Mouse (Mus musculus) liver, embryonic 11.5 days (tissue): ENCODE data around the gene Rabl2. TPM values are rescaled to one million over a fixed set of nuclear protein-coding genes. Genes with fewer than 3 reads are reported as not detected.
A peak's percentile ranks its signal among the peaks of the same experiment; 100 is the strongest.

ENCODE experiments used
- ATAC-seq: fragments of 200-750 bp; cut with Nextera tagmentation; replicated peaks from 2 replicates; pipeline ENCODE4 v1.8.0; 2017; ENCODE audit warnings: moderate number of reproducible peaks, mild to moderate bottlenecking, moderate TSS enrichment, moderate library complexity; ENCODE audit not compliant: low FRiP score
- DNase-seq: peaks from one replicate; pipeline ENCODE4 v3.0.0-alpha.2; 2017; ENCODE audit warnings: low spot score
- H3K27ac ChIP-seq: fragments of 300-500 bp; sonication (generic); 2 replicates; pipeline ENCODE4 v1.5.1; 2014; ENCODE audit warnings: mild to moderate bottlenecking, low read depth, low read length, control low read depth
- H3K27me3 ChIP-seq: fragments of 300-500 bp; sonication (generic); replicated peaks from 2 replicates; pipeline ENCODE4 v1.6.1; 2014; ENCODE audit warnings: low read length, mixed read lengths; ENCODE audit not compliant: control insufficient read depth, insufficient read depth
- H3K36me3 ChIP-seq: fragments of 300-500 bp; sonication (generic); 2 replicates; pipeline ENCODE4 v1.6.1; 2014; ENCODE audit warnings: mild to moderate bottlenecking, low read length, moderate library complexity, mixed read lengths; ENCODE audit not compliant: control insufficient read depth, insufficient read depth
- H3K4me1 ChIP-seq: fragments of 300-500 bp; sonication (generic); replicated peaks from 2 replicates; pipeline ENCODE4 v1.6.1; 2014; ENCODE audit warnings: low read length, mixed read lengths; ENCODE audit not compliant: control insufficient read depth, insufficient read depth
- H3K4me2 ChIP-seq: fragments of 300-500 bp; sonication (generic); 2 replicates; pipeline ENCODE4 v1.6.1; 2014; ENCODE audit warnings: mild to moderate bottlenecking, control low read depth, moderate library complexity
- H3K4me3 ChIP-seq: fragments of 300-500 bp; sonication (generic); 2 replicates; pipeline ENCODE4 v1.5.1; 2014; ENCODE audit warnings: low read depth, low read length, control low read depth
- H3K9ac ChIP-seq: fragments of 300-500 bp; sonication (generic); 2 replicates; pipeline ENCODE4 v1.6.1; 2014; ENCODE audit warnings: low read depth, low read length, control low read depth
- H3K9me3 ChIP-seq: fragments of 300-500 bp; sonication (generic); 2 replicates; pipeline ENCODE4 v1.6.1; 2016; ENCODE audit warnings: low read length, inconsistent platforms, mixed read lengths; ENCODE audit not compliant: control insufficient read depth
- WGBS: fragments of 180-500 bp; shearing (Covaris S2); extraction: QIAGEN DNeasy Blood & Tissue Kit; methylation state at CpG from one replicate; pipeline ENCODE4 v1.1.7; 2014; 5-methylcytosine and 5-hydroxymethylcytosine counted together
- polyA plus RNA-seq: library from polyadenylated mRNA; unstranded; fragments of >200 nt; fragmentation: Nextera tagmentation; extraction: Ambion mirVana; gene quantifications from 2 replicates; pipeline ENCODE4 v1.2.1, GENCODE M21; 2014

Gene Rabl2
- polyA plus RNA-seq, 1 experiment from 2014 or later = 24.8 TPM

DNA sequence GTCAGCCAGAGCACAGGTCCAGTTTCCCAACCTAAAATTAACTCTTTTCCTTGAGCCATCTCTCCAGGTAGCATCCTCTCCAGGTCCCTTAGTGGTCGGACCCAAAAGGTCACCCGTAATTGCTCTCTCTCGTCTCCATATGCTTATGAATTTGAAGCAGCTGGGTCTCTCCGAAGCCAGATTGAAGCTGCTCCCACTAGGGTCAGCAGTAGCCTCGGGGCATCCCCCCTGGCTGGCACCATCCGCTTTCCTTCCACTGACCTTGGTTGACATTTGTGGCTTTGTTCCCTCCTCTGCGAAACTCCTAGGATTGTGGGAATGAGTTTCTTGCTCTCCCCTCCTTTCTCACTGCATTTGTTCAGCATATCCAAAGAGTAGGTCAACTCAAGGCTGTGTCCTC, 47.6 kb downstream of the Rabl2 start:
- H3K27ac ChIP-seq = no peak overlapping the region
- no peak overlapping the region for H3K4me3 ChIP-seq
- no peak for ATAC-seq
- no peak overlapping the region for H3K4me2 ChIP-seq
- H3K36me3 ChIP-seq = peaks cover 4% of the 10 kb centered on the region; the same call in 1 of the 2 replicates
- DNase-seq = no peak
- 90% methylated on average over 7 of the region's 7 CpGs for WGBS
- H3K9ac ChIP-seq = no peak overlapping the region
- peaks cover 9% of the 10 kb centered on the region; the same call in 1 of the 2 replicates for H3K27me3 ChIP-seq
- no peaks in the 10 kb centered on the region for H3K9me3 ChIP-seq
- no peaks in the 10 kb centered on the region; the same call in 1 of the 2 replicates for H3K4me1 ChIP-seq

DNA sequence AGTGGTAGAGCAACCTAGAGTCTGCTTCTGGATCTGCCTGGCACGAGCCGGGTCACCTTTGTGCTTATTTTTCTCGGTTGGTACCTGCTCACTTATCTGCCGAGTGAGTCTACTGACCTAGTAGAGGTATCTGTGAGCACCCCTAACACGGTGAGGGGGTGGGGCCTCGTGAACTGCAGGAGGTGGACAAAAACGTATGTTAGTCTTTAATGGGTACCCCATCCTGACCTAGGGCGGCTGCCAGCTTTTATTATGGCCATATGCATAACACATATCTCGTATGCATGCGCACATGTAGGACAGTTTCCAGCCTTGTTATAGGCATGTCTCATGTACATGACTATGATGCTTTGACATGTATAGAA, 57.9 kb downstream of the Rabl2 start:
- no peak overlapping the region for H3K9ac ChIP-seq
- no peak overlapping the region for H3K27ac ChIP-seq
- no peak overlapping the region for H3K4me3 ChIP-seq
- no peaks in the 10 kb centered on the region for H3K36me3 ChIP-seq
- no peak for ATAC-seq
- no peak overlapping the region for H3K4me2 ChIP-seq
- H3K4me1 ChIP-seq = no peaks in the 10 kb centered on the region
- 85% methylated on average over 10 of the region's 10 CpGs for WGBS
- no peaks in the 10 kb centered on the region for H3K27me3 ChIP-seq
- no peaks in the 10 kb centered on the region for H3K9me3 ChIP-seq
- DNase-seq = no peak

DNA sequence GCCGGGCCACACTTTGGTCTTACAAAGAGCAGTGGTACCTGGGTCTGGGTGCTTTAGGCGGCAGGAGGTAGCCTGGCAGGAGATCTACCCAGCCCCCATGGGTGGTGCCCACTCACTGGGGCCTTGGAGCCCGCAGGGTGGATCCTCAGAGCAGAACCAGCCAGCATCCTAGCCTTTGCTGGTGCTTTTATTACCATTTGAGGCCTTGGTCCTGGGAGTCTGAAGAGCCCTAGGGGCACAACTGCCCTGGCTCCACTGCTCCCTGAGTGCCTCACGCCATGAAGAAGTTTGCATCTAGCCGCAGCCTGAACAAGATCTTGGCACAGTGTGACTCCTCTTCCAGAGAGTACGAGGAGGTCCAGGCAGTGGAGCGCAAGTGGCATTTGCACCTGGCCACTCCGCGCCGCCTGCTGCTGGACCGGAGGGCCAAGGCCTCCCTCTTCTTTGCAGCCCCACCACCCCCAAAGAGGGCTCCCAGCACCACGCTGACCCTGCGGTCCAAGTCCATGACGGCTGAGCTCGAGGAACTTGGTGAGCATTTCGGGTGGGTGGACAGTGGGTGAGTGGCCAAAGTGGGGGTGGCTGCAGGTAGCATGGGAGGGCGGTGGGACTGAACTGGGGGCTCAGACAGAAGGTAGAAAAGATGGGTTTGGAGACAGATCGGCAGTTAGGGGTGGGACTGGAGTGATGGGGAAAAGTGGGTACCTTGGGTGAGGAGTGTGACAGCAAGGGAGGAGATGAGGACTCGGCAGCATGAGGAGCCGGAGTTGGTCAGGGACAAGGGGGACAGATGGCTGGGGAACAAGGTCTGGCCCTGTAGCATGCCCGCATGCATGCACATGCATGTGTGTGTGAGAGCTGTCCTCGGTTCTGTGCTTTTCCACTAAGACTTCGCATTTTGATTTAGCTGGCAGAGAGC, 58.5 kb downstream of the Rabl2 start:
- no peaks in the 10 kb centered on the region for H3K36me3 ChIP-seq
- no peak for DNase-seq
- no peak overlapping the region for H3K4me3 ChIP-seq
- no peak overlapping the region for H3K27ac ChIP-seq
- no peaks in the 10 kb centered on the region for H3K4me1 ChIP-seq
- no peak overlapping the region for H3K9ac ChIP-seq
- 88% methylated on average over 23 of the region's 23 CpGs for WGBS
- no peaks in the 10 kb centered on the region for H3K27me3 ChIP-seq
- ATAC-seq = no peak; the same call in 1 of the 2 replicates
- 0 out of 2 replicates have a peak overlapping the region, but pooled peaks have one; percentile 7 for H3K4me2 ChIP-seq
- H3K9me3 ChIP-seq = no peaks in the 10 kb centered on the region

Other genes starting within 250 kb of the Rabl2 start
- 44.1 and 46.0 TPM in 2 replicates for gene Lmf2, start 236.3 kb downstream of the Rabl2 start, polyA plus RNA-seq
- 163 TPM in 2 replicates for gene Ncaph2, start 236.2 kb downstream of the Rabl2 start, polyA plus RNA-seq
- gene Sco2, start 218.1 kb downstream of the Rabl2 start, polyA plus RNA-seq = 8.1 and 9.7 TPM in 2 replicates
- gene Tymp, start 214.9 kb downstream of the Rabl2 start, polyA plus RNA-seq = 1.5 and 1.8 TPM in 2 replicates
- gene Odf3b, start 212.6 kb downstream of the Rabl2 start, polyA plus RNA-seq = 0.43 and 0.71 TPM in 2 replicates
- not detected in 2 replicates for gene Klhdc7b, start 207.0 kb downstream of the Rabl2 start, polyA plus RNA-seq
- gene Syce3, start 181.4 kb downstream of the Rabl2 start, polyA plus RNA-seq = not detected in 2 replicates
- gene Cpt1b, start 166.1 kb downstream of the Rabl2 start, polyA plus RNA-seq = 3.5 and 3.9 TPM in 2 replicates
- 2.0 and 2.8 TPM in 2 replicates for gene C730034F03Rik, start 162.3 kb downstream of the Rabl2 start, polyA plus RNA-seq
- gene Gm44502, start 162.2 kb downstream of the Rabl2 start, polyA plus RNA-seq = not detected in 2 replicates
- gene Chkb, start 162.0 kb downstream of the Rabl2 start, polyA plus RNA-seq = 43.5 and 47.5 TPM in 2 replicates
- gene Mapk8ip2, start 138.0 kb downstream of the Rabl2 start, polyA plus RNA-seq = 0.26 and 0.36 TPM in 2 replicates
- gene Arsa, start 114.5 kb downstream of the Rabl2 start, polyA plus RNA-seq = 8.6 and 9.0 TPM in 2 replicates
- 1.1 and 1.7 TPM in 2 replicates for gene Shank3, start 92.3 kb downstream of the Rabl2 start, polyA plus RNA-seq
- gene Acr, start 23.6 kb downstream of the Rabl2 start, polyA plus RNA-seq = 0.11 TPM in 1 of 2 replicates, not detected in the other
- gene Syt10, start 249.9 kb upstream of the Rabl2 start, polyA plus RNA-seq = not detected in 2 replicates